Comparison of ENCODE assay signal across 35 mouse cellular contexts in genomic region chr14:54624976-54625375, GRCm38 (mm10). TPM values are rescaled to one million over a fixed set of nuclear protein-coding genes. Genes with fewer than 3 reads are reported as not detected.
DNase-seq lines count a peak whose midpoint lies in the region; ATAC-seq lines count a peak whose summit lies in the region.
"Had no signal": no experiment of that assay in that cellular context is flagged by ENCODE, and none has a peak within 500 bp of the region (broad histone marks: within the 10 kb centered on the region; RNA-seq: fewer than 3 reads in every experiment).

No protein-coding gene starts in this region.

- H3K4me3 ChIP-seq in forebrain, embryonic 10.5 days, result no peak overlapping the region
- no peak overlapping the region for H3K4me3 ChIP-seq in forebrain, embryonic 12.5 days (replicated peaks)
- H3K4me3 ChIP-seq in hindbrain, embryonic 10.5 days, result no peak overlapping the region
- H3K4me3 ChIP-seq in hindbrain, embryonic 12.5 days, result no peak overlapping the region
- no peak overlapping the region for H3K4me3 ChIP-seq in midbrain, embryonic 10.5 days
- H3K4me3 ChIP-seq in midbrain, embryonic 16.5 days (ENCODE audit: low read depth, low read length), result no peak overlapping the region
- H3K4me3 ChIP-seq: embryonic facial prominence, embryonic 12.5 days; erythroblast, embryonic 14.5 days; forebrain, embryonic 13.5 days; heart, embryonic 12.5 days; limb, embryonic 12.5 days; lung, embryonic 15.5 days; myocyte; neural tube, embryonic 12.5 days had no signal

- 69% methylated on average over 10 of the region's 10 CpGs for WGBS in forebrain, embryonic 10.5 days
- WGBS in forebrain, embryonic 12.5 days, result 78% methylated on average over 10 of the region's 10 CpGs
- 66% methylated on average over 10 of the region's 10 CpGs for WGBS in hindbrain, embryonic 10.5 days
- 68% methylated on average over 10 of the region's 10 CpGs for WGBS in hindbrain, embryonic 12.5 days
- 81% methylated on average over 10 of the region's 10 CpGs for WGBS in midbrain, embryonic 10.5 days
- WGBS in midbrain, embryonic 16.5 days, result 75% methylated on average over 10 of the region's 10 CpGs

- H3K4me2 ChIP-seq in forebrain, embryonic 12.5 days, result no peak overlapping the region
- no peak overlapping the region for H3K4me2 ChIP-seq in hindbrain, embryonic 12.5 days (replicated peaks)
- H3K4me2 ChIP-seq in midbrain, embryonic 16.5 days (ENCODE audit: low read length), result no peak overlapping the region
- H3K4me2 ChIP-seq: embryonic facial prominence, embryonic 12.5 days; forebrain, embryonic 13.5 days; heart, embryonic 12.5 days; limb, embryonic 12.5 days; liver, embryonic 11.5 days; lung, embryonic 15.5 days; midbrain, embryonic 11.5 days; neural tube, embryonic 12.5 days had no signal

- H3K27me3 ChIP-seq in forebrain, embryonic 10.5 days (ENCODE audit: poor library complexity, severe bottlenecking), result no peaks in the 10 kb centered on the region
- H3K27me3 ChIP-seq in forebrain, embryonic 12.5 days, result no peaks in the 10 kb centered on the region
- H3K27me3 ChIP-seq in hindbrain, embryonic 10.5 days (ENCODE audit: insufficient read depth, poor library complexity, severe bottlenecking), result no peaks in the 10 kb centered on the region
- H3K27me3 ChIP-seq in hindbrain, embryonic 12.5 days, result no peaks in the 10 kb centered on the region
- H3K27me3 ChIP-seq in midbrain, embryonic 10.5 days (ENCODE audit: low read depth, poor library complexity, severe bottlenecking), result no peaks in the 10 kb centered on the region
- H3K27me3 ChIP-seq in midbrain, embryonic 16.5 days (ENCODE audit: control insufficient read depth, insufficient read depth, low read depth, low read length), result no peaks in the 10 kb centered on the region
- H3K27me3 ChIP-seq: forebrain, embryonic 13.5 days; heart, embryonic 12.5 days; lung, embryonic 15.5 days; neural tube, embryonic 12.5 days had no signal

- ATAC-seq in forebrain, embryonic 12.5 days (ENCODE audit: low FRiP score), result no peak
- no peak for ATAC-seq in hindbrain, embryonic 12.5 days (ENCODE audit: low FRiP score)
- no peak for ATAC-seq in midbrain, embryonic 16.5 days
- ATAC-seq: forebrain, embryonic 13.5 days; intestine, embryonic 16.5 days had no signal

- H3K4me1 ChIP-seq in forebrain, embryonic 10.5 days, result peaks cover 11% of the 10 kb centered on the region; the same call in 1 of the 2 replicates
- H3K4me1 ChIP-seq in forebrain, embryonic 12.5 days, result no peaks in the 10 kb centered on the region
- H3K4me1 ChIP-seq in hindbrain, embryonic 10.5 days (replicated peaks), result peaks cover 17% of the 10 kb centered on the region
- no peaks in the 10 kb centered on the region for H3K4me1 ChIP-seq in hindbrain, embryonic 12.5 days
- peaks cover 14% of the 10 kb centered on the region for H3K4me1 ChIP-seq in midbrain, embryonic 10.5 days
- no peaks in the 10 kb centered on the region for H3K4me1 ChIP-seq in midbrain, embryonic 16.5 days (ENCODE audit: control insufficient read depth, insufficient read depth, low read length)
- H3K4me1 ChIP-seq: embryonic facial prominence, embryonic 12.5 days; forebrain, embryonic 13.5 days; heart, embryonic 12.5 days; limb, embryonic 12.5 days; lung, embryonic 15.5 days; neural tube, embryonic 12.5 days had no signal

- H3K27ac ChIP-seq in forebrain, embryonic 10.5 days, result peak overlapping the region; percentile 6; the same call in 1 of the 2 replicates
- H3K27ac ChIP-seq in forebrain, embryonic 12.5 days, result no peak overlapping the region
- peak overlapping the region; percentile 62 for H3K27ac ChIP-seq in hindbrain, embryonic 10.5 days
- H3K27ac ChIP-seq in hindbrain, embryonic 12.5 days, result no peak overlapping the region
- H3K27ac ChIP-seq in midbrain, embryonic 10.5 days (replicated peaks), result peak overlapping the region; percentile 46; the same call in 1 of the 2 replicates
- no peak overlapping the region for H3K27ac ChIP-seq in midbrain, embryonic 16.5 days (ENCODE audit: low read length)
- H3K27ac ChIP-seq: embryonic facial prominence, embryonic 12.5 days; forebrain, embryonic 13.5 days; kidney, postnatal 0 days; limb, embryonic 12.5 days; lung, embryonic 15.5 days; neural tube, embryonic 12.5 days had no signal

- no peaks in the 10 kb centered on the region for H3K9me3 ChIP-seq in forebrain, embryonic 10.5 days
- H3K9me3 ChIP-seq in forebrain, embryonic 12.5 days, result no peaks in the 10 kb centered on the region
- H3K9me3 ChIP-seq in hindbrain, embryonic 10.5 days, result no peaks in the 10 kb centered on the region
- H3K9me3 ChIP-seq in hindbrain, embryonic 12.5 days (replicated peaks), result no peaks in the 10 kb centered on the region
- H3K9me3 ChIP-seq in midbrain, embryonic 10.5 days (replicated peaks), result no peaks in the 10 kb centered on the region
- H3K9me3 ChIP-seq in midbrain, embryonic 16.5 days (replicated peaks; ENCODE audit: control insufficient read depth, low read length, poor library complexity, severe bottlenecking), result no peaks in the 10 kb centered on the region
- H3K9me3 ChIP-seq: embryonic facial prominence, embryonic 12.5 days; forebrain, embryonic 13.5 days; heart, embryonic 12.5 days; limb, embryonic 12.5 days; lung, embryonic 15.5 days; neural tube, embryonic 12.5 days had no signal

- no peak for DNase-seq in forebrain, embryonic 10.5 days (ENCODE audit: extremely low spot score, low spot score)
- DNase-seq in hindbrain, embryonic 10.5 days (ENCODE audit: low spot score), result no peak
- no peak for DNase-seq in midbrain, embryonic 10.5 days (ENCODE audit: low spot score)
- DNase-seq in layer of hippocampus, adult 9-10 months (ENCODE audit: low spot score), result no peak
- DNase-seq: adrenal gland, postnatal 25 days; cerebellum, adult 18-20 months; cerebellum, postnatal 25 days; gastrocnemius, postnatal 25 days; heart, adult 18-20 months; heart, postnatal 36 days; kidney, adult 8-10 months; kidney, postnatal 4 days; layer of hippocampus, postnatal 36 days; right cerebral cortex, postnatal 4 days; thymus, adult 2 months; thymus, postnatal 36 days had no signal

- peaks cover 8% of the 10 kb centered on the region for H3K36me3 ChIP-seq in forebrain, embryonic 10.5 days (replicated peaks)
- 0 out of 2 replicates have a peak, but pooled peaks cover 6% of the 10 kb centered on the region for H3K36me3 ChIP-seq in forebrain, embryonic 12.5 days (replicated peaks)
- H3K36me3 ChIP-seq in hindbrain, embryonic 10.5 days, result peaks cover 8% of the 10 kb centered on the region; the same call in 1 of the 2 replicates
- no peaks in the 10 kb centered on the region for H3K36me3 ChIP-seq in hindbrain, embryonic 12.5 days
- peaks cover 5% of the 10 kb centered on the region for H3K36me3 ChIP-seq in midbrain, embryonic 10.5 days
- no peaks in the 10 kb centered on the region; the same call in 1 of the 2 replicates for H3K36me3 ChIP-seq in midbrain, embryonic 16.5 days (ENCODE audit: control insufficient read depth, insufficient read depth, low read length)
- H3K36me3 ChIP-seq: heart, embryonic 12.5 days; lung, embryonic 15.5 days had no signal

- H3K9ac ChIP-seq in forebrain, embryonic 12.5 days, result no peak overlapping the region
- no peak overlapping the region for H3K9ac ChIP-seq in hindbrain, embryonic 12.5 days
- no peak overlapping the region; the same call in 1 of the 2 replicates for H3K9ac ChIP-seq in midbrain, embryonic 16.5 days (ENCODE audit: low read depth, low read length)
- H3K9ac ChIP-seq: embryonic facial prominence, embryonic 12.5 days; forebrain, embryonic 13.5 days; heart, embryonic 12.5 days; limb, embryonic 12.5 days; lung, embryonic 15.5 days; neural tube, embryonic 12.5 days had no signal

RNA-seq across cellular contexts. Expression of gene Psmb11, which starts 3.7 kb away (rescaled TPM):
- polyA plus RNA-seq in forebrain, embryonic 10.5 days (2016; fragmentation: Nextera tagmentation; extraction: Ambion mirVana), result 0.05 and 0.12 TPM in 2 replicates
- 0.04 TPM in 1 of 2 replicates, not detected in the other for polyA plus RNA-seq in forebrain, embryonic 12.5 days (2016; fragmentation: Nextera tagmentation; extraction: Ambion mirVana)
- polyA plus RNA-seq in hindbrain, embryonic 10.5 days (2016; fragmentation: Nextera tagmentation; extraction: Ambion mirVana), result 0.04 and 0.16 TPM in 2 replicates
- polyA plus RNA-seq in hindbrain, embryonic 12.5 days (2016; fragmentation: Nextera tagmentation; extraction: Ambion mirVana), result not detected in 2 replicates
- polyA plus RNA-seq in midbrain, embryonic 10.5 days (2016; fragmentation: Nextera tagmentation; extraction: Ambion mirVana), result 0.06 and 0.12 TPM in 2 replicates
- 0.06 TPM in 1 of 2 replicates, not detected in the other for polyA plus RNA-seq in midbrain, embryonic 16.5 days (2015; fragmentation: Nextera tagmentation; extraction: Ambion mirVana)
- polyA plus RNA-seq: erythroblast, embryonic 14.5 days; heart, embryonic 12.5 days; intestine, embryonic 16.5 days; kidney, postnatal 0 days; liver, embryonic 11.5 days; liver, embryonic 16.5 days; midbrain, embryonic 11.5 days; midbrain, postnatal 0 days; myocyte; neural tube, embryonic 12.5 days; spleen, adult 2 months had no signal

RNA-seq across cellular contexts. Expression of gene Psmb5, which starts 7.2 kb away (rescaled TPM):
- polyA plus RNA-seq in forebrain, embryonic 10.5 days (2016; fragmentation: Nextera tagmentation; extraction: Ambion mirVana), result 478 and 497 TPM in 2 replicates
- polyA plus RNA-seq in forebrain, embryonic 12.5 days (2016; fragmentation: Nextera tagmentation; extraction: Ambion mirVana), result 395 and 399 TPM in 2 replicates
- 500 and 517 TPM in 2 replicates for polyA plus RNA-seq in hindbrain, embryonic 10.5 days (2016; fragmentation: Nextera tagmentation; extraction: Ambion mirVana)
- polyA plus RNA-seq in hindbrain, embryonic 12.5 days (2016; fragmentation: Nextera tagmentation; extraction: Ambion mirVana), result 354 and 376 TPM in 2 replicates
- polyA plus RNA-seq in midbrain, embryonic 10.5 days (2016; fragmentation: Nextera tagmentation; extraction: Ambion mirVana), result 470 and 478 TPM in 2 replicates
- 412 and 432 TPM in 2 replicates for polyA plus RNA-seq in midbrain, embryonic 16.5 days (2015; fragmentation: Nextera tagmentation; extraction: Ambion mirVana)

RNA-seq across cellular contexts. Expression of gene Gm17606, which starts 15.8 kb away (rescaled TPM):
- polyA plus RNA-seq in forebrain, embryonic 10.5 days (2016; fragmentation: Nextera tagmentation; extraction: Ambion mirVana), result not detected in 2 replicates
- not detected in 2 replicates for polyA plus RNA-seq in forebrain, embryonic 12.5 days (2016; fragmentation: Nextera tagmentation; extraction: Ambion mirVana)
- not detected in 2 replicates for polyA plus RNA-seq in hindbrain, embryonic 10.5 days (2016; fragmentation: Nextera tagmentation; extraction: Ambion mirVana)
- polyA plus RNA-seq in hindbrain, embryonic 12.5 days (2016; fragmentation: Nextera tagmentation; extraction: Ambion mirVana), result not detected in 2 replicates
- not detected in 2 replicates for polyA plus RNA-seq in midbrain, embryonic 10.5 days (2016; fragmentation: Nextera tagmentation; extraction: Ambion mirVana)
- not detected in 2 replicates for polyA plus RNA-seq in midbrain, embryonic 16.5 days (2015; fragmentation: Nextera tagmentation; extraction: Ambion mirVana)
- polyA plus RNA-seq: brain, embryonic 14.5 days; erythroblast, embryonic 14.5 days; forebrain, embryonic 13.5 days; heart, embryonic 12.5 days; intestine, embryonic 16.5 days; kidney, postnatal 0 days; limb, embryonic 12.5 days; liver, embryonic 11.5 days; liver, embryonic 16.5 days; lung, embryonic 15.5 days; midbrain, embryonic 11.5 days; midbrain, postnatal 0 days; myocyte; neural tube, embryonic 12.5 days; spleen, adult 2 months; thymus, adult 2 months had no signal

RNA-seq across cellular contexts. Expression of gene Cdh24, which starts 16.2 kb away (rescaled TPM):
- polyA plus RNA-seq in forebrain, embryonic 10.5 days (2016; fragmentation: Nextera tagmentation; extraction: Ambion mirVana), result 4.7 and 5.4 TPM in 2 replicates
- 9.8 and 10.7 TPM in 2 replicates for polyA plus RNA-seq in forebrain, embryonic 12.5 days (2016; fragmentation: Nextera tagmentation; extraction: Ambion mirVana)
- polyA plus RNA-seq in hindbrain, embryonic 10.5 days (2016; fragmentation: Nextera tagmentation; extraction: Ambion mirVana), result 4.5 and 7.1 TPM in 2 replicates
- 10.3 and 10.9 TPM in 2 replicates for polyA plus RNA-seq in hindbrain, embryonic 12.5 days (2016; fragmentation: Nextera tagmentation; extraction: Ambion mirVana)
- 4.1 and 4.6 TPM in 2 replicates for polyA plus RNA-seq in midbrain, embryonic 10.5 days (2016; fragmentation: Nextera tagmentation; extraction: Ambion mirVana)
- 9.6 and 11.2 TPM in 2 replicates for polyA plus RNA-seq in midbrain, embryonic 16.5 days (2015; fragmentation: Nextera tagmentation; extraction: Ambion mirVana)

RNA-seq across cellular contexts. Expression of gene 4931414P19Rik, which starts 19.2 kb away (rescaled TPM):
- 9.5 and 11.0 TPM in 2 replicates for polyA plus RNA-seq in forebrain, embryonic 10.5 days (2016; fragmentation: Nextera tagmentation; extraction: Ambion mirVana)
- polyA plus RNA-seq in forebrain, embryonic 12.5 days (2016; fragmentation: Nextera tagmentation; extraction: Ambion mirVana), result 9.0 and 9.2 TPM in 2 replicates
- 8.3 and 9.5 TPM in 2 replicates for polyA plus RNA-seq in hindbrain, embryonic 10.5 days (2016; fragmentation: Nextera tagmentation; extraction: Ambion mirVana)
- polyA plus RNA-seq in hindbrain, embryonic 12.5 days (2016; fragmentation: Nextera tagmentation; extraction: Ambion mirVana), result 8.2 and 9.1 TPM in 2 replicates
- polyA plus RNA-seq in midbrain, embryonic 10.5 days (2016; fragmentation: Nextera tagmentation; extraction: Ambion mirVana), result 10.7 and 11.0 TPM in 2 replicates
- 5.2 and 5.6 TPM in 2 replicates for polyA plus RNA-seq in midbrain, embryonic 16.5 days (2015; fragmentation: Nextera tagmentation; extraction: Ambion mirVana)

Comparison
In these comparisons a context has a peak if more than half of its experiments do, and no peak if none do; other contexts are left out.
1. H3K27ac ChIP-seq: peak in forebrain, embryonic 10.5 days (single experiment), hindbrain, embryonic 10.5 days (single experiment) and midbrain, embryonic 10.5 days (single experiment); none in forebrain, embryonic 12.5 days (single experiment), hindbrain, embryonic 12.5 days (single experiment) and midbrain, embryonic 16.5 days (single experiment).